Mouse (Mus musculus): ENCODE results near the gene 4921501E09Rik. TPM values are rescaled to one million over a fixed set of nuclear protein-coding genes. Genes with fewer than 3 reads are reported as not detected.

Gene 4921501E09Rik
- not detected in 2 replicates for polyA plus RNA-seq (2015; fragmentation: Nextera tagmentation; extraction: Ambion mirVana)

GRCm38 (mm10) chr17:33067958-33068357 is at the start of gene 4921501E09Rik:
Gene 4921501E09Rik, minus strand, starts transcription at chr17:33068058.

DNA sequence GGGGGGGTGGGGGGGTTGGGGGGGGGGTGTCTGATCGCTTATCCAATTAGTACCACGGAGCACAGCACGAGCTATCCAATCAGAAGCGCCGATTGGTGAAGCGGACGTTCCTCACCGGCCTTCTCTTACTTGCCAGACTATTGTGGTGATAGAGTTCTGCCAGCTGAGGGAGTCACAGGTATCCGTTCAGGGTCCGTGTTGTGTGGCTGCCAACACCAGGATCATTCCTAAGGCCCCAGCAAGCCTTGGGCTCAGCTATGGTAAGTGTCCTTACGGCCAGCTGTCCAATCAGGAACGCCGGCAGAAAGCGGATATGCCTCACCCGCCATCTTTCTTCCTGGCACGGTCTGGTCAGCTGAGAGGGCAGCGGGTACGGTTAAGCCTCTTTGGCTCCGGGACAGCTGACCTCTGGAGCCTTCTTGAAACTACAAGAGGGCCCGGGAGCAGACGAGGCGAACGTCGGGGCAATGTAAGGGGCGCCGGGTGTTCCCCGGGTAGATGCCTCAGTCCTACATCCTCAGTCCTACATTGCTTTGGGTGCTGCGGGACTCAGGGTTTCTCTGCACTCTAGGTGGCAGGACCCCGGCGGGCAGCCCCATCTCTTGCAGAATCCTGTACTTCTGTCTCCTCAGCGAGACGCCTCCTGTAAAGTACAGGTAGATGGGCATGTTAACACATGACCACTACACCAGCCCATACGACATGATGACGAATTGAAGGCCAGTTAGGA is 21.5 kb upstream of the 4921501E09Rik start, which contains the start of gene Zfp563:
TSS of gene Zfp563 (plus strand) at position 91 of the 730 bp plus-strand sequence.

DNA sequence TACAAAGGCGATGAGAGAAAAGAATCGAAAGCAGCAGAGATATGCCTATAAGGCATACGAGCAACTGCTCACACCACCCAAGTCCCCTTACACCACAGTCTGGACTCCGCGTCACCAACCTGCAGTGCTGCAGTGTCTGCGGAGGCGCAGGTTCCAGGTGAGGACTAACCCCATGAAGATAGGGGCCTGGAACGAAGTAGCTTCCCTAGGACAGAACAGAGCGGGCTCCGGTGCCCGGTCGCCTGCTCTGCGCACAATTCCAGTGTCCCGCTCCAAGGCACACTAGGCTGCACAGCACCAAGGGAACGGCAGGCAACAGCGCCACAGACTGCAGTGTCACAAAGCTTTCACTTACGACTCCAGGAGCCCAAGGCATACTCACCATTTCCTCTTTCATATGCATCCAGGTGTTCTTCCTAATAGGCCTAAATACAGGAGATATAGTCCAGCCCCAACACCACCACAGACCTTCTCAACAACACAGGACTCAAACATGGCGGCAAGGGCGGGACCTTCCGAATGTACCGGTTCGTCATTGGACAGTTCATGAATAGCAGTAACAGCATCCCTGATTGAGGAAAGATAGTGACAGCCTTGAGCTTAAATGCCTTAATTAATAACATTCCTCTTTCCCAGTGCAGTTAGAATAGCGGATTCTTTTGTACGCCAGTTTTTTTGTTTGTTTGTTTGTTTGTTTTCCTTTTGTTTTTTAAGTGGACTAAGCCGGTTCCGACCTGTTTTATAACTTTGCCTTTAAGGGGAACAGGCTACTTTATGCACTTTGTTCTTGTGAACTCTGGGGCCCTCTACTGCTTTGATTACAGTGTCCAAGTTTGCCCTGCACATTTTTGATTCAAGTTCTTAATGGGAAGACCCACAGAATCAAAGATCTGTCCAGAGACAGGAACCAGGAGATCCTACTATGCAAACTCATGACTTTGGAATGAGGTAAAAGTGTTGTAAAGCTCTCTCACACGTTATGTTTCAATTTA is 34.7 kb downstream of the 4921501E09Rik start, which contains the start of gene Zfp763:
TSS of gene Zfp763 (minus strand) at position 503 of the 992 bp plus-strand sequence.

Other genes with a start within 250 kb of the 4921501E09Rik start
- 3.8 and 5.4 TPM in 2 replicates for gene Zfp799, start 237.8 kb downstream of the 4921501E09Rik start, polyA plus RNA-seq (2015; fragmentation: Nextera tagmentation; extraction: Ambion mirVana)
- gene Zfp870, start 176.4 kb downstream of the 4921501E09Rik start, polyA plus RNA-seq (2015; fragmentation: Nextera tagmentation; extraction: Ambion mirVana) = 3.9 and 4.1 TPM in 2 replicates
- gene Cyp4f14, start 150.7 kb downstream of the 4921501E09Rik start, polyA plus RNA-seq (2015; fragmentation: Nextera tagmentation; extraction: Ambion mirVana) = not detected in 2 replicates
- 8.7 and 9.8 TPM in 2 replicates for gene Cyp4f13, start 120.7 kb downstream of the 4921501E09Rik start, polyA plus RNA-seq (2015; fragmentation: Nextera tagmentation; extraction: Ambion mirVana)
- gene Zfp472, start 102.2 kb downstream of the 4921501E09Rik start, polyA plus RNA-seq (2015; fragmentation: Nextera tagmentation; extraction: Ambion mirVana) = 3.3 and 3.9 TPM in 2 replicates
- 4.8 and 5.4 TPM in 2 replicates for gene Zfp952, start 74.9 kb downstream of the 4921501E09Rik start, polyA plus RNA-seq (2015; fragmentation: Nextera tagmentation; extraction: Ambion mirVana)
- gene Zfp763, start 34.7 kb downstream of the 4921501E09Rik start, polyA plus RNA-seq (2015; fragmentation: Nextera tagmentation; extraction: Ambion mirVana) = 3.4 and 3.5 TPM in 2 replicates
- 3.0 and 3.2 TPM in 2 replicates for gene Zfp563, start 21.3 kb upstream of the 4921501E09Rik start, polyA plus RNA-seq (2015; fragmentation: Nextera tagmentation; extraction: Ambion mirVana)
- gene Morc2b, start 71.6 kb upstream of the 4921501E09Rik start, polyA plus RNA-seq (2015; fragmentation: Nextera tagmentation; extraction: Ambion mirVana) = 0.08 TPM in 1 of 2 replicates, not detected in the other
- not detected in 2 replicates for gene Olfr55, start 100.4 kb upstream of the 4921501E09Rik start, polyA plus RNA-seq (2015; fragmentation: Nextera tagmentation; extraction: Ambion mirVana)
- gene Olfr239, start 123.2 kb upstream of the 4921501E09Rik start, polyA plus RNA-seq (2015; fragmentation: Nextera tagmentation; extraction: Ambion mirVana) = not detected in 2 replicates
- 0.03 and 0.04 TPM in 2 replicates for gene Olfr1564, start 153.6 kb upstream of the 4921501E09Rik start, polyA plus RNA-seq (2015; fragmentation: Nextera tagmentation; extraction: Ambion mirVana)
- 7.2 and 7.4 TPM in 2 replicates for gene Zfp955a, start 187.1 kb upstream of the 4921501E09Rik start, polyA plus RNA-seq (2015; fragmentation: Nextera tagmentation; extraction: Ambion mirVana)
- gene Olfr63, start 196.6 kb upstream of the 4921501E09Rik start, polyA plus RNA-seq (2015; fragmentation: Nextera tagmentation; extraction: Ambion mirVana) = not detected in 2 replicates
- 6.5 and 6.8 TPM in 2 replicates for gene Zfp955b, start 221.5 kb upstream of the 4921501E09Rik start, polyA plus RNA-seq (2015; fragmentation: Nextera tagmentation; extraction: Ambion mirVana)